Mouse (Mus musculus) small intestine, adult 2 months (tissue): Measurements from ENCODE around the gene Ccl27a. TPM values are rescaled to one million over a fixed set of nuclear protein-coding genes. Genes with fewer than 3 reads are reported as not detected.
A peak's percentile ranks its signal among the peaks of the same experiment; 100 is the strongest.

Experiments
- H3K27ac ChIP-seq: fragments of 200-500 bp; 2 replicates; pipeline ENCODE4 v1.5.1; 2012; ENCODE audit warnings: low read depth, low read length, control low read depth, inconsistent platforms; ENCODE audit not compliant: insufficient read depth
- H3K27me3 ChIP-seq: fragments of 200-500 bp; 2 replicates; pipeline ENCODE4 v1.6.1; 2012; ENCODE audit warnings: mild to moderate bottlenecking, moderate library complexity, low read length, inconsistent platforms; ENCODE audit not compliant: control insufficient read depth, insufficient read depth
- H3K36me3 ChIP-seq: fragments of 200-500 bp; 2 replicates; pipeline ENCODE4 v1.6.1; 2012; ENCODE audit warnings: mild to moderate bottlenecking, low read length, control low read depth, inconsistent platforms; ENCODE audit not compliant: control insufficient read depth, insufficient read depth
- H3K4me1 ChIP-seq: fragments of 200-500 bp; 2 replicates; pipeline ENCODE4 v1.6.1; 2012; ENCODE audit warnings: low read length, inconsistent platforms, mixed read lengths; ENCODE audit not compliant: control insufficient read depth, insufficient read depth, insufficient read length
- H3K4me3 ChIP-seq: fragments of 200-500 bp; 2 replicates; pipeline ENCODE4 v1.5.1; 2012; ENCODE audit warnings: low read depth, mild to moderate bottlenecking, control low read depth, inconsistent platforms, low read length, moderate library complexity
- CTCF ChIP-seq: fragments of 200-500 bp; IDR thresholded peaks from 2 replicates; pipeline ENCODE4 v1.5.1; 2012; ENCODE audit warnings: low read depth, mild to moderate bottlenecking, control low read depth, inconsistent platforms, low read length, moderate library complexity, mixed read lengths; ENCODE audit not compliant: insufficient replicate concordance, insufficient read length; ENCODE audit errors: extremely low read depth
- POLR2A ChIP-seq: fragments of 200-500 bp; IDR thresholded peaks from 2 replicates; pipeline ENCODE4 v1.6.1; 2012; ENCODE audit warnings: low read depth, mild to moderate bottlenecking, control low read depth, inconsistent platforms, low read length, moderate library complexity
- WGBS: fragments of 180-500 bp; shearing (Covaris S2); methylation state at CpG from one replicate; pipeline ENCODE4 v1.1.7; 2018; 5-methylcytosine and 5-hydroxymethylcytosine counted together
- polyA plus RNA-seq: library from polyadenylated mRNA; depleted of rRNA; stranded (reverse); fragments of >200 nt; gene quantifications from 2 replicates; pipeline ENCODE4 v1.2.3, GENCODE M21; 2012; rRNA removed

The Ccl27a gene
- polyA plus RNA-seq, 1 experiment = 14.6 TPM

- TF ChIP-seq POLR2A (no peak), CTCF (no peak)
- Histone ChIP-seq H3K27ac (no peak overlapping the region), H3K27me3 (peaks cover 60% of the 10 kb centered on the region), H3K36me3 (no peaks in the 10 kb centered on the region), H3K4me1 (peaks cover 10% of the 10 kb centered on the region), H3K4me3 (no peak overlapping the region)
- 22% methylated on average over 20 of the region's 20 CpGs for WGBS
These were observed 47.0 kb downstream of the Ccl27a start for GRCm38 (mm10) chr4:41726826-41727621.

GRCm38 (mm10) chr4:41722918-41723351, 51.1 kb downstream of the Ccl27a start, which contains the start of gene Dctn3:
Dctn3 (minus strand) TSS chr4:41723170.
- Histone ChIP-seq H3K27me3 (peaks cover 30% of the 10 kb centered on the region), H3K27ac (no peak within 1 kb of the TSS), H3K36me3 (peaks cover 14% of the 10 kb centered on the region), H3K4me1 (peaks cover 7% of the 10 kb centered on the region; the same call in 1 of the 2 replicates), H3K4me3 (peak within 1 kb of the TSS; percentile 79)
- WGBS = under 1% methylated on average over 27 of the region's 27 CpGs
- peak; percentile 88 for TF ChIP-seq POLR2A
- TF ChIP-seq CTCF = no peak

Other genes starting within 250 kb of the Ccl27a start
- gene Fam219a, start 204.7 kb downstream of the Ccl27a start, polyA plus RNA-seq = 12.5 and 16.0 TPM in 2 replicates
- gene Dnaic1, start 204.5 kb downstream of the Ccl27a start, polyA plus RNA-seq = 1.3 and 5.4 TPM in 2 replicates
- 7.6 and 9.3 TPM in 2 replicates for gene Enho, start 133.9 kb downstream of the Ccl27a start, polyA plus RNA-seq
- gene Cntfr, start 77.2 kb downstream of the Ccl27a start, polyA plus RNA-seq = 1.7 and 2.0 TPM in 2 replicates
- gene Il11ra1, start 74.3 kb downstream of the Ccl27a start, polyA plus RNA-seq = 24.8 and 28.6 TPM in 2 replicates
- 25.4 and 48.7 TPM in 2 replicates for gene Rpp25l, start 60.7 kb downstream of the Ccl27a start, polyA plus RNA-seq
- gene Dctn3, start 51.1 kb downstream of the Ccl27a start, polyA plus RNA-seq = 35.0 and 69.5 TPM in 2 replicates
- gene Arid3c, start 43.1 kb downstream of the Ccl27a start, polyA plus RNA-seq = 0.09 TPM in 1 of 2 replicates, not detected in the other
- 57.5 and 104 TPM in 2 replicates for gene Galt, start 19.0 kb downstream of the Ccl27a start, polyA plus RNA-seq
- gene Sigmar1, start 18.1 kb downstream of the Ccl27a start, polyA plus RNA-seq = 28.1 and 44.0 TPM in 2 replicates
- gene Gm21541, start 129.4 kb upstream of the Ccl27a start, polyA plus RNA-seq = 3.4 TPM in 1 of 2 replicates, not detected in the other
- 0.18 and 0.56 TPM in 2 replicates for gene Gm20878, start 167.3 kb upstream of the Ccl27a start, polyA plus RNA-seq
- gene Fam205a4, start 191.8 kb upstream of the Ccl27a start, polyA plus RNA-seq = 0.04 TPM in 1 of 2 replicates, not detected in the other